Mouse (Mus musculus) forebrain, embryonic 16.5 days (tissue): Measurements from ENCODE around the gene Mgll. TPM values are rescaled to one million over a fixed set of nuclear protein-coding genes. Genes with fewer than 3 reads are reported as not detected.

Experiments used
- ATAC-seq: fragments of 200-750 bp; cut with Nextera tagmentation; 2 replicates; pipeline ENCODE4 v1.8.0; 2017; ENCODE audit warnings: mild to moderate bottlenecking, moderate library complexity
- H3K27ac ChIP-seq: fragments of 300-500 bp; sonication (generic); 2 replicates; pipeline ENCODE4 v1.5.1; 2014; ENCODE audit warnings: low read length, control low read depth
- H3K27me3 ChIP-seq: fragments of 300-500 bp; sonication (generic); replicated peaks from 2 replicates; pipeline ENCODE4 v1.6.1; 2014; ENCODE audit warnings: low read length; ENCODE audit not compliant: control insufficient read depth, insufficient read depth
- H3K36me3 ChIP-seq: fragments of 300-500 bp; sonication (generic); 2 replicates; pipeline ENCODE4 v1.6.1; 2014; ENCODE audit not compliant: control insufficient read depth, insufficient read depth
- H3K4me1 ChIP-seq: fragments of 300-500 bp; sonication (generic); replicated peaks from 2 replicates; pipeline ENCODE4 v1.6.1; 2014; ENCODE audit warnings: low read length; ENCODE audit not compliant: control insufficient read depth, insufficient read depth
- H3K4me2 ChIP-seq: fragments of 300-500 bp; sonication (generic); 2 replicates; pipeline ENCODE4 v1.6.1; 2014; ENCODE audit warnings: mild to moderate bottlenecking, low read length, control low read depth
- H3K4me3 ChIP-seq: fragments of 300-500 bp; sonication (generic); replicated peaks from 2 replicates; pipeline ENCODE4 v1.5.1; 2014; ENCODE audit warnings: mild to moderate bottlenecking, low read length, control low read depth
- H3K9ac ChIP-seq: fragments of 300-500 bp; sonication (generic); replicated peaks from 2 replicates; pipeline ENCODE4 v1.6.1; 2014; ENCODE audit warnings: low read depth, low read length, control low read depth
- H3K9me3 ChIP-seq: fragments of 300-500 bp; sonication (generic); 2 replicates; pipeline ENCODE4 v1.6.1; 2016; ENCODE audit warnings: low read length; ENCODE audit not compliant: control insufficient read depth
- WGBS: fragments of 180-500 bp; shearing (Covaris S2); extraction: QIAGEN DNeasy Blood & Tissue Kit; methylation state at CpG from one replicate; pipeline ENCODE4 v1.1.7; 2014; 5-methylcytosine and 5-hydroxymethylcytosine counted together
- polyA plus RNA-seq: library from polyadenylated mRNA; unstranded; fragments of >200 nt; fragmentation: Nextera tagmentation; extraction: Ambion mirVana; gene quantifications from 2 replicates; pipeline ENCODE4 v1.2.1, GENCODE M21; 2015

Mgll gene
- polyA plus RNA-seq, 1 experiment from 2014 or later, result 35.2 TPM

DNA sequence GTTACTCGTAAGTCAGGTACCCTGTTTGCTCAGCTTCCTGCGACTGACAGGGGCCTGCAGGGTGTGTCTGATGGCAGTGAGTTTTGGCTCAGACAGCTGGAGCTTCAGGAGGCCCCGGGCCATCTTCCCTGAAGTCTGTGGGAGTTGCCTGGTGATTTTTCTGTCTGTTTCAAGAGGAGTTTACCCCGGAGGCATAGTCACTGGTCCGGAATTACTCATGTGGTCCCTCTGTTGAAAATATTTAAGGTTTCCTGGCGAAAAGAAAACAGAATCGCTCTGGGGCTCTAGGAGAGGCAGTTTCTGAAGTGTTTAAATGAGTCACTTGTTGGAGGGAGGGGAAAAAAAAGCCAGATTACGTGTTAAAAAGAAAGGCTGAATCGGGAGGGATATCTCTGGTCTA lies 49.8 kb downstream of the Mgll start:
- WGBS, result 80% methylated on average over 9 of the region's 9 CpGs
- ATAC-seq, result no peak
- H3K9me3 ChIP-seq, result no peaks in the 10 kb centered on the region

DNA sequence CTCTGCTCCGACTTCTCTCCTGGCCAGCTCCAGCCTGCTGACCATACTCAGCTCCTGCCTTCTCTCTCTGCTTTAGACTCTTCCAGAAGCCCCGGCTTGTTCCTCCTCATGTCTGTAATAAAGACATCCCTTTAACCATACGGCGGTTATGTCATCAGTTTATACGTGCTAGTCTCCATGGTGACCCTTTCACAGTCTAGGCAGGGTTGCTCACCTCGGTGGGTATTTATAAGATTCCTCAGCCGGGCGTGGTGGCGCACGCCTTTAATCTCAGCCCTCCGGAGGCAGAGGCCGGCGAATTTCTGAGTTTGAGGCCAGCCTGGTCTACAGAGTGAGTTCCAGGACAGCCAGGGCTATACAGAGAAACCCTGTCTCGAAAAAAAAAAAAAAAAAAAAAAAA lies 51.1 kb downstream of the Mgll start:
- WGBS, result 81% methylated on average over 13 of the region's 14 CpGs
- Histone ChIP-seq H3K36me3 (no peaks in the 10 kb centered on the region), H3K4me1 (peaks cover 14% of the 10 kb centered on the region), H3K27ac (no peak overlapping the region), H3K4me3 (no peak overlapping the region), H3K4me2 (no peak overlapping the region), H3K9me3 (no peaks in the 10 kb centered on the region), H3K27me3 (no peaks in the 10 kb centered on the region), H3K9ac (no peak overlapping the region)
- no peak for ATAC-seq

More for the DNA sequence above, 49.8 kb downstream of the Mgll start:
- Histone ChIP-seq H3K27me3 (no peaks in the 10 kb centered on the region), H3K4me1 (peaks cover 22% of the 10 kb centered on the region), H3K4me2 (no peak overlapping the region), H3K4me3 (no peak overlapping the region), H3K36me3 (no peaks in the 10 kb centered on the region), H3K9ac (no peak overlapping the region), H3K27ac (no peak overlapping the region)

DNA sequence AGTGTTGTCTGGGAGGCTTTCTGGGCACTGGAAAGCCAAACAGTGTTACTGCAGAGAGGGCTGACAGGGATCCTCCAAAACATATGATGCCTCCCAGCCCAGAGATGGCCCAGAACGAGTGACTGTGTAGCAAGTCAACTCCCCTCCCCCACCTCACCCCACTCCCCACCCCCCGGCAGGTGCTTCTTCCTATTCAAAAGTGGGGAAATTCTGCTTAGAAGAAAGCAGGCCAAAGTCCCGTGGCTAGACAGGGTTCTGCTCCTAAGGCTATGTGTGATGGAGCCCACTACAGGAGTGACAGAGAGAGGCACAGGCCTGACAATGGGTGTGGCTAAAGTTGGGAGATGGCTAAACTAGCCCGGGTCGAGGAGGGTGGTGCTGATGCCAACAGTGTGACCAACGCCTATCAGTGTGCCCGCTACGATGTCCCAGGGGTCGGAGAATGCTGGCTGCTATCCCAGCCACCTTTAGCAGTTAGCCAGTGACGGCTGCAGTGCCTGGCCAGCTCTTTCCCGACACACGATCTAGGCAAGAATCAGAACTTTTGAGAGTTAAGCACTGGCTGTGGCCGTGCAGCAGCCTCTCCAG lies 52.2 kb downstream of the Mgll start:
- H3K27me3 ChIP-seq, result no peaks in the 10 kb centered on the region
- H3K4me2 ChIP-seq, result no peak overlapping the region
- H3K4me1 ChIP-seq, result peaks cover 2% of the 10 kb centered on the region
- no peak for ATAC-seq
- no peak overlapping the region for H3K4me3 ChIP-seq
- no peak overlapping the region for H3K9ac ChIP-seq
- no peaks in the 10 kb centered on the region for H3K9me3 ChIP-seq
- WGBS, result 63% methylated on average over 13 of the region's 13 CpGs
- H3K36me3 ChIP-seq, result no peaks in the 10 kb centered on the region
- no peak overlapping the region for H3K27ac ChIP-seq

DNA sequence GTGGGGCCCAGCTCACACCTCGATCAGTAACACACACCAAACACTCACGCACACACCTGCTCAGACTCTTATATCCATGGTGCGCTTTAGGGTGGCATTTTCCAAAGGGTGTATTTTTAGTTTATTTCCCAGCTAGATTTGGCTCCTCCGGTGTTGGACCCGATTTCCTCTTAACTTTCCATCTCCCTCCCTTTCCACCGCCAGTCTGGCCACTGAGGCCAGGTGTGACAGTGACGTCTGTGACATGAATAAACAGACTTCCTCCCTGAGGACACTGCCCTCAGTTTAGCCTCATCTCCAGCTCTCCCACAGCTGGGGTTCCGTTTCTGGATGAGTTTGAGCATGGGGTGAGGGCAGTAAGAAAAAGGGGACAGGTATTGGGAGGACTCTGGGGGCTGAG lies 52.8 kb downstream of the Mgll start:
- peaks cover 2% of the 10 kb centered on the region; the same call in 1 of the 2 replicates for H3K4me1 ChIP-seq
- WGBS, result 81% methylated on average over 8 of the region's 8 CpGs

DNA sequence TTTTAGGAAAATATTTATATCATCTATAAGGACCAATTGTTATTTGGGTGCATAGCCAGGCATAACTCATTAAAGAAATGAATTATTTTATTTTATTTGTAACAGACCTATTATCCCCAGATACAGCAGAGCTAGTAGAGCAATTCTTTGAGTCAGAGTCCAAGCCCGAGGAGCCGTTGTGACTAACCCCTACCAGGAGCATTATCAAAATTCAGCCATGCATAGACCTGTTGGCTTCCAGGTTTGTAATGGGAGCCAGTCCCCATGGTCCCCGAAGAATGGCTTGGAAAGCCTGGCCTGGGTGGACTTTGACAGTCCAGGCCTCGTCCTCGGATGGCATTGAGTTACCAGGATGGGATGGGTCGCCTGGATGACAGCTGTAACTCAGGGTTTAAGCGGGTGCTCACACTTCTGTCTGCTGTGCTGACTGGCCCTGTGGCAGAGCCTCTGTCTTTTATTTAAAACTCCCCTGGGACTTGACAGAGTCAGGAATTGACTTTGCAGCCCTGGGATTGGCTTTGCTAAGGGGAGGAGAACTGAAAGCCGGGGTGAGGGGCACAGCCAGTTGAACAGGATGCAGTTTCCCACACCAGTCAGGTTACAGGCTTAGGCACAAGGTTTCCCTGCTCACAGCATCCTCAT lies 54.0 kb downstream of the Mgll start:
- 27% methylated on average over 8 of the region's 8 CpGs for WGBS
- H3K4me3 ChIP-seq, result no peak overlapping the region
- H3K9me3 ChIP-seq, result no peaks in the 10 kb centered on the region
- no peak for ATAC-seq
- H3K36me3 ChIP-seq, result no peaks in the 10 kb centered on the region
- H3K27ac ChIP-seq, result no peak overlapping the region
- no peak overlapping the region for H3K9ac ChIP-seq
- no peak overlapping the region for H3K4me2 ChIP-seq
- no peaks in the 10 kb centered on the region for H3K27me3 ChIP-seq
- peaks cover 2% of the 10 kb centered on the region; the same call in 1 of the 2 replicates for H3K4me1 ChIP-seq

More for the DNA sequence above, 52.8 kb downstream of the Mgll start:
- Histone ChIP-seq H3K9ac (no peak overlapping the region), H3K27me3 (no peaks in the 10 kb centered on the region), H3K36me3 (no peaks in the 10 kb centered on the region), H3K27ac (no peak overlapping the region), H3K4me3 (no peak overlapping the region), H3K9me3 (no peaks in the 10 kb centered on the region), H3K4me2 (no peak overlapping the region)
- no peak for ATAC-seq

DNA sequence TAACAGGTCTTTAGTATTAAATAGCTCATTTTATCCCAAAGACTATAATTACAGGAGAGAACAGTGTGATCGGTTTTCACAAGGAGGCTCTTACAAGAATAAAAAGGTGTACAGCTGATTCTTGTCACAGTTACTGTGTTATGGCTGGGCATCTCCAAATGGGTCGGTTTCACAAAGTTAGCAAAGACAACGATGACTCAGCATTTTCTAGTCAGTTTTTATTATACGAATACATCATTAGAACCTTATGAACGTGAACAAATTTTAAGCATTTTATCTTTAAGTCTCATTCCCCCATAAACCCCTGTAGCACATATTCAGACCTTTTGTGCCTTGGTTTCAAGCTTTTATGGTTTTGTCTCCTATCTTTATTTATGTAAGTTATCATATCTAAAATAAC lies 55.5 kb downstream of the Mgll start:
- Histone ChIP-seq H3K9me3 (no peaks in the 10 kb centered on the region), H3K4me1 (peaks cover 2% of the 10 kb centered on the region; the same call in 1 of the 2 replicates), H3K27me3 (no peaks in the 10 kb centered on the region), H3K36me3 (no peaks in the 10 kb centered on the region), H3K27ac (no peak overlapping the region), H3K4me3 (no peak overlapping the region), H3K4me2 (no peak overlapping the region), H3K9ac (no peak overlapping the region)
- WGBS, result 84% methylated on average over 5 of the region's 5 CpGs
- no peak for ATAC-seq

DNA sequence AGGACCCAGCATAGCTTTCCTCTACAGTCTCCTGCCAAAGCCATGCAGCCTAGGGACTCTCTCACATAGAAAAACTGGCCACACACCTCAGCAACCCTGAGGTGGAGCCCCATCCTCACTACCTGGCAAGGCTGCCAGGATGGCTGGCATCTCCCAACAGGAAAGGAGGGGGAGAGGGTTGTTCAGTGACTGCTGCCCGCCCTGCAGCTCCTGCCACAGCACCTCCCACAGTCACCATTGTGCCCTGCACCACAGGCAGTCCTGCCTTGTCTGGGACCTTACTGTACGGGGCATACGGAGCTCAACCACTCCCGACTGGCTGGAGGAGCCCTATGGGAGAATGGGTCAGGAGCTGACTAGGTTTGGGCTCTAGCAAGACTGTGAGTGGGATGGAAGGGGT lies 57.7 kb downstream of the Mgll start:
- no peaks in the 10 kb centered on the region for H3K9me3 ChIP-seq
- peaks cover 17% of the 10 kb centered on the region for H3K4me1 ChIP-seq
- H3K4me2 ChIP-seq, result no peak overlapping the region
- no peaks in the 10 kb centered on the region for H3K36me3 ChIP-seq
- no peaks in the 10 kb centered on the region for H3K27me3 ChIP-seq
- 43% methylated on average over 4 of the region's 4 CpGs for WGBS
- no peak overlapping the region for H3K9ac ChIP-seq
- no peak for ATAC-seq
- H3K27ac ChIP-seq, result no peak overlapping the region
- no peak overlapping the region for H3K4me3 ChIP-seq

DNA sequence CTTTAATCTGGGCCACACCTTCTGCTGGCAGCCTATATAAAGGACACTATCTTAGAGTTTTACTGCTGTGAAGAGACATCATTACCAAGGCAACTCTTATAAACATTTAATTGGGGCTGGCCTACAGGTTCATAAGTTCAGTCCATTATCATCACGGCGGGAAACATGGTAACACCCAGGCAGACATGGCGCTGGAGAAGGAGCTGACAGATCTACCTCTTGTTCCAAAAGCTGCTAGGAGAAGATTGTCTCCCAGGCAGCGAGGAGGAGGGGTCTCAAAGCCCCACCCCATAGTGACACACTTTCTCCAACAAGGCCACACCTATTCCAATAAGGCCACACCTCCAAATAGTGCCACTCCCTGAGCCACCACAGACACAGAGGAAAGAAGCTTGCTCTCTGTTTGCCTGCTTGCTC lies 58.8 kb downstream of the Mgll start:
- no peak overlapping the region for H3K4me3 ChIP-seq
- H3K9ac ChIP-seq, result no peak overlapping the region
- H3K4me1 ChIP-seq, result peaks cover 25% of the 10 kb centered on the region
- 44% methylated on average over 4 of the region's 4 CpGs for WGBS
- no peak overlapping the region for H3K4me2 ChIP-seq
- no peaks in the 10 kb centered on the region for H3K27me3 ChIP-seq
- no peaks in the 10 kb centered on the region for H3K9me3 ChIP-seq
- no peak overlapping the region for H3K27ac ChIP-seq
- ATAC-seq, result no peak
- no peaks in the 10 kb centered on the region for H3K36me3 ChIP-seq

DNA sequence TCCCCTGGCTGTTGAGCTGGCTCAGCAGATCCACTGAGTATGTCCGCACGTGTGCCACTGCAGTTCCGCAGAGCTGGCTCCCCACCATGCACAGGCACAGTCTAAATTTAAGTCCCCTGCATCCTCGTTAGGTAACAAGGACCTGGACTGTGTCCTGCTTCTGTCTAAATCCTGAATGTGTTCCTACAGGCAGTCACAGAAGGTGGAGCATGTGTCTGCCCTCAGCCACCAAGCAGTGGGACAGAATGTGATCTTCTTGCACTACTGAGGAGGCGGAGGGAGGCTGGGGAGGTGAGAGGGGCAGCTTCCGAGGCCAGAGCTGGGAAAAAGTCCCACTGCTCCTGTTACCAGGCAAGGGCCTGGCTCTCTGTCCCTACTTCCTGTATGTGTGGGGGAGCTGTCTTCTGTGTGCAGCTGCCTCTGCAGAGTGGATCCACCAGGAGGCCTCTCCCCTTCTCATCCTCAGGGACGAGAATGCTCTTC lies 60.5 kb downstream of the Mgll start:
- 60% methylated on average over 7 of the region's 7 CpGs for WGBS
- Histone ChIP-seq H3K36me3 (no peaks in the 10 kb centered on the region), H3K4me1 (peaks cover 27% of the 10 kb centered on the region), H3K4me2 (no peak overlapping the region), H3K9ac (no peak overlapping the region), H3K9me3 (no peaks in the 10 kb centered on the region), H3K4me3 (no peak overlapping the region), H3K27ac (no peak overlapping the region), H3K27me3 (no peaks in the 10 kb centered on the region)
- no peak for ATAC-seq
